Mouse (Mus musculus): Measurements from ENCODE around the gene Mum1.

Mum1 gene

DNA sequence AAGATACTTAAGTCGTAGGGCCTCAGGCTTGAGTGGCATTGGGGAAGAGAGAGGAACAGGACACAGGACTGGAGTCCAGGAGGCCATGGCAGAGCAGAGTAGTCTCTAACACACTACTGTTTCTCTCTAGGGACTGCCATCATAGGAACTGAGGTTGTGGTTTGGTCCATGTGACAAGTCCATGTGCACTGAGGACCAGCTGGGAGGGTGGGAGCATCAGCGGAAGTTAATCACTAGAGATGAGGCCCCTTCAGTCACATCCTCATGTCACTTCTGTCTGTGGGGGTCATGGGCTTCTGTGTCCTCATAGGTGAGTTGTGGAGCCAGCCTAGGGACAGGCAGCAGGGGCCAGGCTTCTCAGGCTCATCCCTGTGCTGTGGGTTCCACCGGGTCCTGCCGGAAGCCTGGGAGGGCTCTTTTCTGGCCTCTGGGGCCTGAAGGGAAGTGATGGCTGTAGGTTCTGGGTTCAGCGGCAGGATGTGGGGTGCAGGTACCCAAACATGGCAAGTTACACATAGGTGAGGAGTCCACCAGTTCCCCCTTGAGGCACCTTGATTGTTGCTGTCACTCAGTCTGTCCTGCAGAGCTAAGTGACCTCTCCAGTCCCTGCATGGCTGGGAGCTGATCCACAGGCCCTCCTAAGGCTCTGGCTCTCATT lies 45.1 kb downstream of the Mum1 start:
- DNase-seq (ENCODE audit: low spot score): no peak

DNA sequence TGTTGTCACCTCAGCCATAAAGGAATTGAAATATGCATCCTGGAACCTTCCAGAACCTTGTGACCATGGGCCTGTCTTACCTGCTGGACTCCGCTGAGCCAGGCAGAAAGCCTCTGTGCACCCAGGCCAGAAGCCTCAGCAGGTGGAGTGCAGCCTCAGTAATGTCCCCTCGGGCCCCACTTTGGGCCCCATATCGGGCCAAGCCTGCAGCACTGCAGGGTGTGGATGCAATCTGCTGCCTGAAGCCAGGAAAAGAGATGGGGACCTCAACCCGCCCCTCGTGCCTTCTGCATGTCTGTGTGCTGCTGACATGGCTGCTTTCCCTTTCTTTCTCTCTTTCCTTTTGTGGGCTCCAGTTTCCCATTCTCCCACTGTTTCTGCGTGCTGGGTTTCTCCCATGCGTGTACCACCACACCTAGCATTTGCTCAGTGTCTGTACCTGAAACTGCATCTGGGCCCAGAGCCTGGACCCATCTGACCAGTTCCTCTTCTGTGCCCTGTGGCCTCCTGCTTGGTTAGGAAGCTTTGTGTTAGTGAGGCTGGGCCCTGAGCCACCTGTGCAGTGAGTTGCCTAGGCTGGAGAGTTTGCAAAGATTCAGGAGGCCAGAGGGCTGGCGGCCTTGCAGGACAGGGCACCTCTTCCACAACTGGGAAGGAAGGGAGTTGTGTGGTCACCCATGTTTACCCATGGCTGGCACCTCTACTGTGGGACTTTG lies 45.8 kb downstream of the Mum1 start:
- DNase-seq (ENCODE audit: low spot score): no peak

DNA sequence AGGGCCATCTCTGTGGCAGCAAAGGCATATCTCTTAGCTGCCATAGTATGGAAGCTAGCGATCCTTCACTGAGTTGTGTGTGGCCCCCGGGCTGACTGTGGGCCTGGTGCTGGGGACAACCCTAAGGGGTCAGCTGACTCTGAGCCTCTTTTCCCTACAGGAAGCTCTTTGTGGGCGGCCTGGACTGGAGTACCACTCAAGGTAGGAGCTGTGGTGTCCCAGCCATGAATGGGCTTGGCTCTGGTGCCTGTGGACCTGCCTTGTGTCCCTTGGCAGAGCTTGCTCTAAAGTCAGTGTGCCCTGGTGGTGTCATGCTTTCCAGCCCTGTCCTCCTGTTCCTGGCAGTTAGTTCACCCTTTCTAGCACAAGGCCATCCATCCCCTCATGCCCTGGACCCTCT lies 47.6 kb downstream of the Mum1 start:
- no peak for DNase-seq (ENCODE audit: low spot score)

DNA sequence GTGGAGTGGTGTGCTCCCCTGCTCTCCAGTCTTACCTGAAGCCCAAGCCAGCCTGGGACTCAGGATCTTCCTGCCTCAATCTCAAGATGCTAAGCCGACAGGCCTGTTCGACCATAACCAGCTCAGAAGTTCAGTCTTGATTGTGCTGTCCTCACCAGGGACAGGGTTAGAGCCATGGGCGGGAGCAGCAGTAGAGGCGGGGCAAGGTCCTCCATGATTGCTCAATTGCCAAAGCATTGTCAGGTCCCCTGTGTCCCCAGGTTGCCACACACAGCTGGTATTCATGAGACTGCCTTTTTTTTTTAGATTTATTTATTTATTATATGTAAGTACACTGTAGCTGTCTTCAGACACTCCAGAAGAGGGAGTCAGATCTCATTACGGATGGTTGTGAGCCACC lies 50.0 kb downstream of the Mum1 start:
- DNase-seq (ENCODE audit: low spot score): no peak

DNA sequence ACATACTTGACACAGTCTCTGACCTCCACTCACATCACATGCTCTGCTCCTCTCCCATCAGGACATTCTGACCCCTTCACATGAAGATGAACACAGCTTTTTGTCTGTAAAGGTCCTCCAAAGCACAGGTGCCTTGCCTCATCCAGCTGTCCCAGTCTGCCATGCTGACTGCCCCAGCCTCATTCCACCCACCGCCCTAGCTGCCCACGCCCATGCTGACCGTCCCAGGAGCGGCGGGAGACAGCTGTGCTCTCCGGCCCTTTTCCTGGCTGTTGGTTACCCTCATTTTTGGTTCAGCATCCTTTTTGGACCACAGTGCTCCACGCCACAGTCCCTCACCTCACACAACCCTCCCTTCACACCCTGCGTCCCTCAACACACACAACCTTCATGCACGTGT lies 52.2 kb downstream of the Mum1 start:
- no peak for DNase-seq (ENCODE audit: low spot score)

DNA sequence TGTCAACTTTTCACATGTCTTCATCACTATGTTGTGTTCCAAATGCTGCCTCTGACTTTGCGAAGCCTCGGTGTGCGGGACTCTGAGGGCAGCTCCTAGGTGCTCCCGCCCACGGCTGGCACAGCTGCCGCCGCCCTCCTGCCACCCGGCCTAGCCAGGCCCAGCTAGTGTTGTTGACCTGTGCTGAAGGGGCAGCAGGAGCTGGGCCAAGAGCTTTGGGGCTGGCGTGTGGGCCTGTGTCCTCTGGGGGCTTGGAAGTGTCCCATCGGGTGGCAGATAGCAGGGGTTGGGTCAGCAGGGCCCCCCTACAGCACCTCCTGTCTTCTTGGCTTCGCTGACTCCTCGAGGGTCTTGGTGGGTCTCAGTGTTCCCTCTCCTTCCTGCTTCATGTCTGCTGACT lies 53.0 kb downstream of the Mum1 start:
- DNase-seq (ENCODE audit: low spot score): no peak

DNA sequence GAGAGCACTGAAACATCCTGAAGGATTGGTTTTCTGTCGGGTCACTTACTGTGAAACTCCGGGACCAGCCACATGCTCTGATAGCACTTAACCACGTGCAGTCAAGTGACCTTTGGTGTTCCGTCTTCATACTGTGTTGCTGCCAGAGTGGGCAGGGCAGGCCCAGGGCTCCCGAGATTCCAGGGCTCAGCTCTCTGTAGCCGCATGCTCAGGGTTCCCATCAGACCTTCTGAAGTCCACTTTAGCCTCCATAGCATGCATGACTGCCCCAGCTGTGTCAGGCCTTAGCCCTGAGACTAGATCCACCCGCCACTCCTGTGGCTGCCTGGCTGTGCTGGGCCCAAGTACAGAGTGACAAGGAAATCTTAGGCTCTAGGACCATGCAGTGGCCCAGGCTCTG lies 55.1 kb downstream of the Mum1 start:
- no peak for DNase-seq (ENCODE audit: low spot score)

DNA sequence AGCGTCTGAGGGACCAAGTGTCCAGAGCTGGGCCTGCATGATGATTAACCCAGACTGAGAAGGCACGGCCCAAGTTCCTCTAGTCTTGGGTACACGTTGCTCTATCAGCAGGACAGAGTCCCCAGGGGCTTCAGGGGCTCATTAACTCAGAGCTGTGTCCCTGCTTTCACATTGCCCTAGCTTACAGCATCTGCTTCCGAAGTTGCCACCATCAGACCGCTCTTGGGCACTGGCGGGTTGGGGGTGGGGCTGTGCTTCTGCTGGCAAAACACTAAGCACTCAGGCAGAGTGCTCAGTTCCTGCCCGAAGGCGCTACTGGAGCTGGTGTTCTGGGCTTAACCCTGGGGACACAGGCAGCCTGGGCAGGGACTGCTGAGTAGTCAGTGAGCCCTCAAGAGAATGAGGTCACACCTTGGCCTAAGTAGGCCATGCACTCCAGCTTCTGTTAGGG lies 55.7 kb downstream of the Mum1 start:
- no peak for DNase-seq (ENCODE audit: low spot score)

DNA sequence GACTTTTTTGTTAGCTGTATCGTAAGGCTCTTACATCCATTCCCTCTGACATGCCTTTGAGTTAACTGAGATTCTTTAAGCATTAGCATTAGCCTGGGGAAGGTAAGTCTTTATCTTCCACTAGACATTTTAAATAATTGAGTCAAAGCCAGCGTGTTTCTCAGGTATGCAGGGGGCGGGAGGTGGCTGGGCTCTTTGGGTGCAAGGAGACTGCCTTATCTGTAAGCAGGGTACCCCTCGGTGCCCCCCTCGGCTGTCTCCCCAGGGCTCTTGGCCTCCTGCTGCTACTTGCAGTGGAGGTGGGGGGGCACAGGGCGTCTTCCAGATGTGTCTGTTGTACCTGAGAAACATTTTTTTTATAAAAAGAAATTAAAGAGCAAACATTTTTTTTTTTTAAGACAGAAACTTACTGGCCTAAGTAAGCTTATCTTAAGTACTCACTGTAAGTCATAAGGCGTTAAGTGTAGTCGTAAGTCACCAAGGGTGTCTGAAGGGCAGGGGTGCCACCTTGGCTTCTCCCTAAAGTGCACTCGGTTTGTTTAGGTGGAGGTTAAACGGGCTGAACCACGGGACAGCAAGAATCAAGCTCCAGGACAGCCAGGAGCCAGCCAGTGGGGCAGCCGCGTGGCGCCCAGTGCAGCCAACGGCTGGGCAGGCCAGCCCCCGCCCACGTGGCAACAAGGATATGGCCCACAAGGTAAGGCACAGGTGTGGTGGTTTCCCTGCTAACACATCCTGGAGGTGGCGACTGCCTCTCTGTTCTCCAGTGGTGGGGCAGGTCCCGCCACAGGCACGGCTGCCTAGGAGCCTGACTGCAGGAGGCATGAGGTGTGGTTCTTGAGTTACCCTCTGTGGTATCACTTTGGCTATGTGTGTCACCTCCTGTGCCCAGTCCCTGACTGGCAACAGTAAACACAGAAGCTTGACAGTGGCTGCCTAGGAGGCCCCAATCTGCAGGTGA lies 56.5 kb downstream of the Mum1 start:
- no peak for DNase-seq (ENCODE audit: low spot score)

DNA sequence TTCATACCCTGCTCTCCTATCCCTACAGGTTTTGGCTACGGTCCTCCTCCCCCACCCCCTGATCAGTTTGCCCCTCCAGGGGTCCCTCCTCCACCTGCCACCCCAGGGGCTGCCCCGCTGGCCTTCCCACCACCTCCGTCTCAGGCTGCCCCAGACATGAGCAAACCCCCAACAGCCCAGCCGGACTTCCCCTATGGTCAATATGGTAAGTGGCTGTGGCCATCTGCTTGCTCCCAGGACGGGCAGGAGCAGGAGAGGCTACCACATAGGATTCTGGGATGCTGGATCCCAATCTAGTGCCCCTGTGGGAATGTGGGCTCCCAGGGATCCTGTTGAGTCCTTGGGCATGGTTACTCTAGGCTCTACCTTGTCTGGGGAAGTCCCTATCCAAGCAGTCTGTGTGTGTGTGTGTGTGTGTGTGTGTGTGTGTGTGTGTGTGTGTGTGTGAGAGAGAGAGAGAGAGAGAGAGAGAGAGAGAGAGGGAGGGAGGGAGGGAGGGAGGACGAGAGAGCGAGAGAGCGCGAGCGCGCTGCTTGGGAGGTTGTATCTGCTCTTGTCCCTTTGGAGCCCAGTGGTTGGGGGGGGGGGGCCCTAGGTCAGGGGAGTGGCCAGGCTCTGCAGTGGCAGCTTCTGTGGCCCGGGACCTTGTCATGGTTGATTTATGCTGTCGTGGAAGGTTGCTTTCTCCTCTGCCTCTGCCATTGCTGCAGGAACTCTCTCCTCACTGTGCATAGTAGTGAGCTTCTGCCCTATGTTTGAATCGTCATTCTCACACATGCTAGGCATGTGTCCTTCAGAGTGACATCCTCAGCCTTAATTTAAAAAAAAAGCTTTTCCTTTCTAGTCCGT lies 59.2 kb downstream of the Mum1 start:
- DNase-seq (ENCODE audit: low spot score): no peak

DNA sequence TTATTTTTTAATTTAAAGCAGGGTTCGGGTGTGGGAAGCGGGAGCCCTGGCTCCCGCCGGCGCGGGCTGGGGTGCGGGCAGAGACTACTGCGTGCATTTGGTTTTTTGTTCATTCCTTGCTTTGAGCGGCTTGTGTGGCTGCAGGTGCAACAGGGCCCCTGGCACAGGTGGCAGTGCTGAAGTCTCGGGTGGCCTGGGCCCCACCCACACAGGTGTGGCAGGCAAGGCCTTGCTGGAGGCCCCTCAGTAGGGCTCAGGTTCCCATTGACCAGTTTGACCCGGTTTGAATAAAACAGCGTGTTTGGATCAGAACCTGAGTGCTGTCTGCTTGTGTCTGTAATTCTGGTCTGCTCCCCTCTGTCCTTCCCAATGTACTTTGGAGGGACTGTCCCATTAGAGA lies 61.9 kb downstream of the Mum1 start:
- DNase-seq (ENCODE audit: low spot score): no peak

DNA sequence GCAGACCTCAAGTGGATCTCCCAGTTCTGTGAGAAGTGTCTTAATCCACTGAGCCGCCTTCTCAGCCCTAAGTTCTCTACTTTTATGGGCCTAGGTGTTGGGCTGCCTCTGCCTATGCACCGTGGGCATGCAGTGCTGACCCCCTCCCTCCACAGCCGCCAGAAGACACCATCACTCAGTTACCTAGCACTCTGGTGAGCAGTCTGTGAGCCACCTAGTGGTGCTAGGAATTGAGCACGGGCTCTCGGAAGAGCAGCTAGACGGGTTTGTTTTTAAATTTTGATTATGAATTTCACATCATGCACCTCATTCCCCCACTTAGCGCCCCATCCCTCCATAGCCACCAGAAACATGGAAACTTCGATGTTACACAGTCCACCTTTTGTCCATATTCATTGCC lies 62.4 kb downstream of the Mum1 start:
- no peak for DNase-seq (ENCODE audit: low spot score)

DNA sequence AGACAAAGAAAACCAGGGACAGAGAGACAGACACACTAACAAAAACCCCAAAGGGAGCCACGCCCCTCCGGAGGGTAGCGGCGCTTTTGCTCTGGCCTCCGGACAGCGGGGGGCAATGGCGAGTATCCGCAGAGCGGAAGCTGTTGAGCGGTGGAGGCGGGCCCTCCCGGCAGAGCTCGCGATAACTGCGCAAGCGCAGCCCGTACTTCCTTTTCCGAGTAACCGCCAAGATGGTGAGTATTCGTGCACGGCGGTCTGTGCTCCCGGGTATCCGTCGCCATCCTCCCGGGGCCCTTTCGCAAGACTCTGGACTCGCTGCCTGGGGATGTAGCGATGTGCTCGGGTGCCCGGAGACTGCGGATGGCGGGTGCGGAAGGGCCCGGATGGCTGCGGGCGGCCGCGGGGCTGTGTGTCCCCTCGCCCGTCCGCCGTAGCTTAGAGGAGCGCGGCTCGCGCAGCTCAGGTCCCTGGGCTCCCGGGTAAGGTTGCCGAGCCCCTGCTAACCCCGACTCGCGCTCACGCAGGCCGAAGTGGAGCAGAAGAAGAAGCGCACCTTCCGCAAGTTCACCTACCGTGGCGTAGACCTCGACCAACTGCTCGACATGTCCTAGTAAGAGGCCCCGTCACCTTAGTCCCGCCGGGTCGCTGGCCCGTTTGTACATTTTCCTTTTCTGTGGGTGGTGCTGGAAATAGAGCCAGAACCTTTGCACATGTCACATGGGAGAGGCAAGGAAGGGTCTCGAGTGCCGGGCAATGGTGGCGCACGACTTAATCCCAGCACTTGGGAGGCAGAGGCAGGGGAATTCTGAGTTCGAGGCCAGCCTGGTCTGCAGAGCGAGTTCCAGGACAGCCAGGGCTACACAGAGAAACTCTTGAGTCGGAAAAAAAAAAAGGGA lies 66.3 kb downstream of the Mum1 start, which contains the start of gene Rps15:
Gene Rps15 (plus strand): TSS at position 203 of the 896 bp plus-strand sequence.
- DNase-seq (ENCODE audit: low spot score): peak; percentile 91

DNA sequence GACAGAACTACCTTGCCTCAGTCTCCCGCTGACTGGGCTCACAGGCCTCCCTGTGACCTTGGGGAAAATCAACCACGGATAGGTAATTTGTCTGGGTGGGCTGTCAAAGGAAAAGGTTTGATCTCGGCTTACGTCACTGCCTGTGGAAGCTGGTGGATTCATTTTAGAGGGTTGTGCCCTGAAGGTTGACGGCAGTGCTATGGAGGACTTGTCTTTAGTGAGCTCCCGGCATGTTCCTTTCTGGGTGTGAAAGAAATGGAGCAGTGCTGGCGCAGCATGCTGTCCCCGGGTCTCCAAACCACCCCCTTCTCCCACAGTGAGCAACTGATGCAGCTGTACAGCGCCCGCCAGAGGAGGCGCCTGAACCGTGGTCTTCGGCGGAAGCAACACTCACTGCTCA lies 67.1 kb downstream of the Mum1 start:
- DNase-seq (ENCODE audit: low spot score): no peak
